Mouse (Mus musculus) ES-Bruce4 (cell line): ENCODE measurements at regions not wholly inside any gene's neighbourhood (a gene's known extent, or its start where the extent isn't known, plus 50 kb on each side); places are given as distances from the start of the nearest gene placed in this dataset.

Experiments
- CTCF ChIP-seq: IDR thresholded peaks from one replicate; pipeline ENCODE4 v1.8.1; 2011; ENCODE audit warnings: low read depth, low read length
- POLR2A ChIP-seq: IDR thresholded peaks from one replicate; pipeline ENCODE4 v1.8.1; 2011; ENCODE audit warnings: low read length; ENCODE audit not compliant: insufficient read depth

DNA sequence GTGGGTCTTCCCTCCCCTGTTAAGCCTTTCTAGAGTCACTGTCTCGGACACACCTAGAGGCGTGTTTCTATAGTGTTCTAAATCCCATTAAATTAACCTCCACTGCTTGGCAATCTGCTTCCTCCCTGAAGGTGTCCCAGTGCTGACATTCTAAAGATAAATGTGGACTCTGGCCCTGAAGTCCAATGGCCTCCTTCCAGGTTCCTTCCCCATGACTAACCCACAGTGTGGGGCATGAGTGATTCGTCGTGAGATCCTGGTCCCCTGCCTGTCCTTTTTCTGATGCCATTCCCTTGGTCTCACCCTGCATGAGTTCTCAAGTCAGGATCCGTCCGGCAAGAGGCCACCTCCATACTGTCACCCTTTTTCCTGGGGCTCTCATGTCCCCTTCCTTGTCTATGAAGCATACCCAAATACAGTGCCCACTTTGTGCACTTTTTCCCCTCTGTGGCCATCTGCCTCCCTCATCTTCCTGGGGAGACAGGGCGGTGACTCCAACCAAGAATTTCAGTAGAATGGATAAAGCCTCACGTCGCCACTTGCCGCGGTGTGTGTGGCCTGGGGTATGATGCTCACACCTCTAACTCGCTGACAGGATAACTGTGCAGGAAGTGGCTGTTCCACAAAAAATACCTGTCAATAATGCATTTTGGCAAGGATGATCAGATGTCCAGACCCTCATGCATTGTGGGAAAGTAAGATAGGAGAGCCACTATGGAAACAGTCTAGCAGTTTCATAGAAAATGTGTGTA lies 152.9 kb downstream of the Gm9376 start:
- TF ChIP-seq CTCF (no peak), POLR2A (no peak)
